Mouse (Mus musculus) lung, embryonic 14.5 days (tissue): ENCODE measurements at regions not wholly inside any gene's neighbourhood (a gene's known extent, or its start where the extent isn't known, plus 50 kb on each side); places are given as distances from the start of the nearest gene placed in this dataset.

Source experiments
- ATAC-seq: fragments of 200-750 bp; cut with Nextera tagmentation; 2 replicates; pipeline ENCODE4 v1.8.0; 2017; ENCODE audit warnings: mild to moderate bottlenecking, moderate TSS enrichment, moderate library complexity; ENCODE audit not compliant: insufficient read depth
- DNase-seq: peaks from one replicate; pipeline ENCODE4 v3.0.0-alpha.2; 2015
- H3K27ac ChIP-seq: fragments of 300-500 bp; sonication (generic); 2 replicates; pipeline ENCODE4 v1.5.1; 2014; ENCODE audit warnings: low read depth, mild to moderate bottlenecking, moderate library complexity
- H3K27me3 ChIP-seq: fragments of 300-500 bp; sonication (generic); 2 replicates; pipeline ENCODE4 v1.6.1; 2014; ENCODE audit warnings: low read length, control low read depth; ENCODE audit not compliant: insufficient read depth
- H3K36me3 ChIP-seq: fragments of 300-500 bp; sonication (generic); 2 replicates; pipeline ENCODE4 v1.6.1; 2014; ENCODE audit warnings: control low read depth; ENCODE audit not compliant: insufficient read depth
- H3K4me1 ChIP-seq: fragments of 300-500 bp; sonication (generic); 2 replicates; pipeline ENCODE4 v1.6.1; 2014; ENCODE audit warnings: antibody characterized with exemption, control low read depth; ENCODE audit not compliant: insufficient read depth
- H3K4me2 ChIP-seq: fragments of 300-500 bp; sonication (generic); 2 replicates; pipeline ENCODE4 v1.6.1; 2014; ENCODE audit warnings: mild to moderate bottlenecking
- H3K4me3 ChIP-seq: fragments of 300-500 bp; sonication (generic); 2 replicates; pipeline ENCODE4 v1.5.1; 2014; ENCODE audit warnings: low read depth, low read length
- H3K9ac ChIP-seq: fragments of 300-500 bp; sonication (generic); 2 replicates; pipeline ENCODE4 v1.6.1; 2014
- H3K9me3 ChIP-seq: fragments of 300-500 bp; sonication (generic); 2 replicates; pipeline ENCODE4 v1.6.1; 2016; ENCODE audit warnings: low read depth, low read length, control low read depth
- CTCF ChIP-seq: IDR thresholded peaks from 2 replicates; pipeline ENCODE4 v1.5.1; 2016; ENCODE audit warnings: antibody characterized with exemption, low read depth
- WGBS: fragments of 180-500 bp; shearing (Covaris S2); extraction: QIAGEN DNeasy Blood & Tissue Kit; methylation state at CpG from one replicate; pipeline ENCODE4 v1.1.7; 2014; 5-methylcytosine and 5-hydroxymethylcytosine counted together

DNA sequence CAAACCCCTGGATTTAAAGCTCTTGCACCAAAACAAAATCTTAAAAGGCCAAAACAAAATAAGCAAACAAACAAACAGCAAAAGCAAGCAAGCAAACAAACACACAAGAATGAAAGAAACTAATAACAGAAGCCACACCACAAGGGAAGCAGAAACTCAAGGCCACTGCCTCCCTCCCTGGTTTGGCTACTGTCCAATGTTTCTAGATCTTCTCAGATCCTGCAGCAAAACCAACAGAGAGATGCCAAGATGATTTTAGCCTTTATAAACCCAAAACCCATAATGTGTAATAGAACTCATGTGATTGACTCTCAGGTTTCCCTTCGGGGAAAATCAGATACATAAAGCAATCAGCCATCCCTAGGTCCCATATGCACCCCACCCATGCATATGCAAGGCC, 90.5 kb upstream of the Tsc22d1 start:
- Histone ChIP-seq H3K27ac (no peak overlapping the region), H3K9me3 (no peaks in the 10 kb centered on the region), H3K9ac (no peak overlapping the region), H3K4me3 (no peak overlapping the region), H3K27me3 (no peaks in the 10 kb centered on the region), H3K4me2 (no peak overlapping the region), H3K4me1 (no peaks in the 10 kb centered on the region), H3K36me3 (no peaks in the 10 kb centered on the region)
- WGBS, result 87% methylated on average over 1 of the region's 1 CpGs
- DNase-seq, result peak; percentile 46
- no peak for ATAC-seq
- TF ChIP-seq CTCF, result no peak

DNA sequence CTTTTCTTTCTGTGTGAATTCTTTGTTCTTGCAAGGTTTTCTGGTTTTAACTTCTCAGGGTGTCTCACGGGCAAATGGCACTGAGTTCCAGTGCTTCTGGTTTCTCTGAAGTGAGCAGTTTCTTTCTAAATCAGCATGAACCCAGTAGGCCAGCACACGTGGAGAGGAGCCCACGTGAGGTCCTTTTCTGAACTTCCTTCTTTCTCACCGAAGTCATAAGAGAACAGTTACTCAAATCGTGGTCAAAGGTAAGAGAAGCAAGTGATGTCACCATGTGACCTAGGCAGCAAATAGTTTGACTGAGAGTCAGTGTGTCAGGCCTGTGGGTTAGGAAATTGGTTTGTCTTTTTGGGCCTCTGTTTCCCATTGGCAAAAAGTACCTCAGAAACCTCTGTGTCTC, 84.8 kb upstream of the Tsc22d1 start:
- DNase-seq (no peak), ATAC-seq (no peak)
- Histone ChIP-seq H3K9me3 (no peaks in the 10 kb centered on the region), H3K4me2 (no peak overlapping the region), H3K4me3 (no peak overlapping the region), H3K36me3 (no peaks in the 10 kb centered on the region), H3K27me3 (no peaks in the 10 kb centered on the region), H3K4me1 (no peaks in the 10 kb centered on the region), H3K9ac (no peak overlapping the region), H3K27ac (no peak overlapping the region)
- TF ChIP-seq CTCF, result no peak
- 75% methylated on average over 5 of the region's 5 CpGs for WGBS

DNA sequence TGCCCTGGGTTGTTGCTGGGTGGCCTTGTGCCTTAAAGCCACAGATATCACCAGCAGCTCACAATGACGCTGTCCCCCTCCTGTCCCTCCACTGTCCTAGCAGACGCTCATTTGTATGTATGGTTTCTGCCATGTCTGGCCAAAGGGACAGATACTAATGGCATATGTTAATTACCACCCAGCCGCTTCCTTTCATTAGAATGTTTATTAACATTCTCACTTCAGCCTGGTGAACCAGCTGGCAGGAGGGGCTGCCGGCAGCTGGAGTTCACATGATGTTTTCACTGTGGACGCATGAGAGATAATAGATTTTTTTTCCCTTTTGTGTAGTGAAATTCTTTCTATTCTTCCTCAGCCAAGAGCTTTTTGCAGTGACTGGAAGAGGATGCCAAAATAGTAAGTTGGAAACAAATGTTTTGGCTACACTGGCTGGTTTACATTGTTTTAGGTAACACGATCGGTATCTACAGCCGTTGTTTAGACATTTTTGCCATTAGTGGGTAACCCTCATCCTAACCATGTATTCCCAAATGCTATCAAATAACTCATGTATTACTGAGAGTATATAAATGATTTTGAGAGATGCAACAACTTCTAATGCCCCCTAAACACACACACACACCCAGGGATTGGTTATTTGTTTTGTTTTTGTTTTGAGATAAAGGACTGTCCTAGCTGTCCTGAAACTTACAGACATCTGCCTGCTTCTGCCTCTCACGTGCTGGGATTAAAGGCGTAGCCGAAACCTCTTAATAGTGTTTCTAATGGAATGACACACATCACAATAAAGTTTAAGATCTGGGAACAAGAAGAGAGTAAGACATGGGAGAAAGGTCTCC, 83.0 kb upstream of the Tsc22d1 start:
- ATAC-seq, result no peak; the same call in 1 of the 2 replicates
- H3K4me2 ChIP-seq, result no peak overlapping the region
- TF ChIP-seq CTCF, result no peak
- H3K9ac ChIP-seq, result no peak overlapping the region
- no peaks in the 10 kb centered on the region for H3K4me1 ChIP-seq
- no peaks in the 10 kb centered on the region for H3K36me3 ChIP-seq
- H3K4me3 ChIP-seq, result no peak overlapping the region
- WGBS, result 33% methylated on average over 11 of the region's 11 CpGs
- peak; percentile 52 for DNase-seq
- H3K27me3 ChIP-seq, result no peaks in the 10 kb centered on the region
- no peak overlapping the region for H3K27ac ChIP-seq
- H3K9me3 ChIP-seq, result no peaks in the 10 kb centered on the region

DNA sequence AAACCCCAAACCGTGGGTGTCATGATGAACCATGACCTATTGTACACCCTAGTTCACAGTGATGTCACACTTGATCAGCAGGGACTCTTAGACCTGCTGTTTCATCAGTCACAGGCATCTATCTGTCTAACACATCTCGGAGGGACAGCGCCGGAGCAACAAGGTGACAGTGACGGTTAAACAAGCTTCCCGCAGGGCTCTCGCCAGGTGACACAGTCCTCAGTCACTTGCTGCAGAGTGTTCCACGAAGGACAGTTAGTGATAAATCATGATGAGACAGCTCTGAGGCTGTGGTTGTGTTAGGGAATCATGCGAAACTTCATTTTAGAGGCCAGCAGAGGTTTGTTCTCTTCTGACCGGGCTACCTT, 82.4 kb upstream of the Tsc22d1 start:
- Histone ChIP-seq H3K9me3 (no peaks in the 10 kb centered on the region), H3K27ac (no peak overlapping the region), H3K27me3 (no peaks in the 10 kb centered on the region), H3K4me2 (no peak overlapping the region), H3K36me3 (no peaks in the 10 kb centered on the region), H3K9ac (no peak overlapping the region), H3K4me1 (no peaks in the 10 kb centered on the region), H3K4me3 (no peak overlapping the region)
- ATAC-seq, result no peak
- no peak for DNase-seq
- 32% methylated on average over 10 of the region's 10 CpGs for WGBS
- TF ChIP-seq CTCF, result no peak

DNA sequence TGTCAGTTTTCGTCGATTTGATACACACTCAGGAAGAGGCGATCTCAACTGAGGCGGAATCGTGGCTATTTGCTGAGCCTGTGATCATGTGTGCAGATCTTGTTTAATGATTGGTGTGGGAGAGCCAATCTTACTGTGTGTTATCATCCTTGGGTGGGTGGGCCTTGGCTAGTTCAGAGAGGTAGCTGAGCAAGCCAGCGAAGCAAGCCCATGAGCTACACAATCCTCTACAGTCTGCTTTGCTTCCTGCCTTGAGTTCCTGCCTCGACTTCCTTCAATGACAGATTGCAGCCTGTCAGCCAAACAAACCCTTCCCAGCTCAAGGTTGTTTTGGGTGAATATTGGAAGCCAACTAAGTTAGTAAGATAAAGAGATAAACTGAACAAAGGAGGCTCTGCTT, 74.0 kb upstream of the Tsc22d1 start:
- H3K27ac ChIP-seq, result no peak overlapping the region
- no peak overlapping the region for H3K4me3 ChIP-seq
- no peak for TF ChIP-seq CTCF
- no peak overlapping the region for H3K9ac ChIP-seq
- no peaks in the 10 kb centered on the region for H3K4me1 ChIP-seq
- no peak for DNase-seq
- 80% methylated on average over 7 of the region's 7 CpGs for WGBS
- no peak for ATAC-seq
- no peaks in the 10 kb centered on the region for H3K36me3 ChIP-seq
- no peaks in the 10 kb centered on the region for H3K27me3 ChIP-seq
- H3K4me2 ChIP-seq, result no peak overlapping the region
- no peaks in the 10 kb centered on the region for H3K9me3 ChIP-seq

DNA sequence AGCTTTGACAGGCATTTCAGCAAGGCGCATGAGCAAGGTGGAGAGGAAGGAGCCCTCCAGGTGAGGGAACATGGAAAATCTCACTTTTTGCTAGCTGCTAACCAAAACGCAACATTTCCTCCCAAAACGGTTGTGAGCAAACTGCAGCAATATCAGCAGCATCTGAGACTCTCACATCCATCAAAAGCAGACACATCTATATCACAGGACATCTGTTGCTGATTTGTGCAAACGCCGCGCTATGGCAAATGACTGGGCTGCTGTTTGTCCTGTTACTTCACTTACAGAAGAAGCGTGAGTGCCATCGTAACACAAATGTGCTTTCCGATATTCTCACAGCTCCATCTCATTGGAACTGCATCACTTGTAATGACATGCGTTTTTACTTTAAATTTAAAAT, 73.5 kb upstream of the Tsc22d1 start:
- Histone ChIP-seq H3K27me3 (no peaks in the 10 kb centered on the region), H3K4me1 (no peaks in the 10 kb centered on the region), H3K9me3 (no peaks in the 10 kb centered on the region), H3K27ac (no peak overlapping the region), H3K4me2 (no peak overlapping the region), H3K4me3 (no peak overlapping the region), H3K9ac (no peak overlapping the region), H3K36me3 (no peaks in the 10 kb centered on the region)
- DNase-seq (no peak), ATAC-seq (no peak)
- no peak for TF ChIP-seq CTCF
- 72% methylated on average over 10 of the region's 10 CpGs for WGBS

DNA sequence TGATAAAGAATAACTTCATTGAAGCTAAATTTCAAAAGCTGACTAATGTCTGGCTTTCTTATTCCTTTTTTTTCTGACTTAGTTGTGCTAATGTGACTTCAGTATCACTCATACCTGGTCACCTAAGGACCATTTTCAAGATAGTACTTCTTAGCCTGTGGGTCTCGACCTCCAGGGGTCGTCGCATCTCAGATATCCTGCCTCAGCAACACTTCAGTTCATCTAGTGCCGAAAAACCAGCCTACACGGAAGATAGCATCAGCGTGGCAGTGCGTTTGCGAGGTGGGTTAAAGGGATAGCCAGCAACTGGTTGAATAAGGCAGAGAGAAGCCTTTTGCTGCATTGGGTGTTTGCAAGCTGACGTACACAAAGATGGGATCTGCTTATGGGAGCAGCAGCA, 62.9 kb upstream of the Tsc22d1 start:
- TF ChIP-seq CTCF, result no peak
- no peaks in the 10 kb centered on the region for H3K4me1 ChIP-seq
- no peak overlapping the region for H3K27ac ChIP-seq
- H3K27me3 ChIP-seq, result no peaks in the 10 kb centered on the region
- H3K36me3 ChIP-seq, result no peaks in the 10 kb centered on the region
- H3K9ac ChIP-seq, result no peak overlapping the region
- H3K4me2 ChIP-seq, result no peak overlapping the region
- 37% methylated on average over 9 of the region's 9 CpGs for WGBS
- H3K4me3 ChIP-seq, result no peak overlapping the region
- no peaks in the 10 kb centered on the region for H3K9me3 ChIP-seq
- ATAC-seq (no peak), DNase-seq (no peak)
